Mouse (Mus musculus) cerebellum, adult 18-20 months (tissue): ENCODE measurements around the gene Apex2.
"Not testable (repeated sequence)": the region's sequence is repeated elsewhere in the genome, so short reads cannot be mapped to it uniquely, and the experiment has no call there.

Experiments
- DNase-seq, 2 experiments: peaks; one replicate each; pipeline ENCODE4 v3.0.0; 2021

The Apex2 gene

DNA sequence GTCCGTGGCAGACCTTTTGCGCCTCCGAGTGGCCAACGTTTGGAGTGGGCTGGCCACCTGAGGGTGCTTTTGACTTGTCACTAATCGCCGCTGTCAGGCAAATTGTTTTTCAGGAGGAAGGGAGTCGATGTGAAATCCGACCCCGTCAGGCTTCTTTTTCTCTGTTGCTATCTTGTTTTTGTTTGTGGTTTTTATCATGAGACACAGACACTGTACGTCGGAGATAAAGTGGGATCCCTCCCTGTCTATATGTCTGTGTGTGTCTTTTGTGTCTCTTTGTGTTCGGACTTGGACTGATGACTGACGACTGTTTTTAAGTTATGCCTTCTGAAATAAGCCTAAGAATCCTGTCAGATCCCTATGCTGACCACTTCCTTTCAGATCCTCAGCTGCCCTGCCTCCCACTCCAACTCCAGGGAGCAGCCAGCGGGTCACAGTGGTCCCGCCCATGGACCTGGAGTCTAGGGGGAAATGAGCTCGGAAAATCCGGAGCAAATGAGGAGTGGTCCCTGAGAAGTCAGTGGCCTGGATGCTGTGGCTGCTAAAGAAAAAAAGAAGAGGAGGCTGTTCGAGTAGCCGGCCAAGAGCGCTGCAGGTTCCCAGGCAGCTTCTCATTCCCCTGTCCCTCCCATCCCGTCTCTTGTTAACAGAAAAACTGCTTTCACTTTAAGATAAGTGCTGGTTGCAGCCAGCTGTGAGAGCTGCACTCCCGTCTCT is 103.2 kb downstream of the Apex2 start:
- not testable (repeated sequence) for DNase-seq

DNA sequence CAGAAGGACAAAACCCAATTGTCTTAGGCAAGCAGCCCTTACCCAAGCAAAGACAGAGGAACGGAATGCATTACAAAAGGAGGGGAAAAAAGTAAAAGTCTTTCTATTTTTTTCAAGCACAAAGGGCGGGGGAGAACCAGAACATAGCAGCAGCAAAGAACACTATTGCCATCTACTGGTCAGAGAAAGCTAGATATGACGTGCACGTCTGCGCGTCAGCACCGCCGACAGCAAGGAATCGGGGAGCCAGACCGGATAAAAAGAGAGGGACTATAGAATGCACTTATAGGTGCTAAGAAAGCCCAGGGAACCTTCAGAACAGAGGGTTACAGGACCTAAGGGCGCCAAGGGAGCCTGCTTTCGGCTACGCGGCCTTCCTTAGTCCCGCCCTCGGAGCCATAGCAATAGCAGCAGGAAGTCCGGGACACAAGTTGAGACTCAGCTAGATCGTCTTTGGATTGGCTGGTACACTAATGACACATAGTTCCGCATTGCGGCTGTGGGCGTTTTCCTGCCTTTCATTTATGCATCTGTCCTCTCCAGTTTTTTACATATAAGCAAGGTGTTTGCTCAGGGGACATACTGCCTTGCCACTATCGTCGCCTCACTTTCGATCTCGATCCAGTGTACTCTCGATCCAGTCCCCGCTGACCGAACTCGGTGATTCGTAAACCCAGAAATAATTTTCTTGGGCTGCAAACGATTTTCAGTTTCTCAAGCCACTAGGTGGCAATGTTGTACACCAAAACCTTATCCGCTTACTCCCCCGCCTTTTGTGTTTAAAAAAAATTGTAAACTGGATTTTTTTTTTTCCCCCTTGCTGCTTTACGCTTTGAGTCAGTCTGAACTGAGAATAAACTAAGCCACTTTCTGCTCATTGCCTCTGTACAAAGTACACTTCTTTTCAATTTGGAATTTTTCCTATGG is 111.6 kb downstream of the Apex2 start:
- DNase-seq = peak; percentile 82 to 88

DNA sequence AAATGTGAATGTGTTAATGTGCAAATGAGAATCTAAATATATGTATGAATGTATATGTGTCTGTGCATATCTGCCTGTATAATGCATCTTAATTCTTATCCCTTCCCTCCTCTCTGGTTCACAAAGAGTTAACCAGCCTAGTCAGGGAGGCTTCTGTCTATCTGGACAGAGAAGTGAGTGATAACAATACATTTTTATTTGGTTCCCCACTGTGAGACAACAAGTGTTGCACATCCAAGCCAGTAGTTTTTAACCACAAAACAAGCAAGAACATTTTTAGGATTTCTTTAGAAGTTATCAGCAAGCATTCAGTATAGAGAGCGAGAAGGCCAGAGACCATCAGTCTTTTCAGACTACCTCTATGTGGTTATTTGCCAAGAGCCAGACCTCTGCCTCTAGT is 118.3 kb downstream of the Apex2 start:
- no peak for DNase-seq
